Mouse (Mus musculus) limb, embryonic 15.5 days (tissue): ENCODE data around the gene Gm8212. TPM values are rescaled to one million over a fixed set of nuclear protein-coding genes. Genes with fewer than 3 reads are reported as not detected.
"Not testable (repeated sequence)": the region's sequence is repeated elsewhere in the genome, so short reads cannot be mapped to it uniquely, and the experiment has no call there.

ENCODE experiments used
- ATAC-seq: fragments of 200-750 bp; cut with Nextera tagmentation; 2 replicates; pipeline ENCODE4 v1.8.0; 2017; ENCODE audit warnings: low read depth, moderate TSS enrichment; ENCODE audit not compliant: insufficient number of reproducible peaks, low FRiP score, low TSS enrichment
- H3K27ac ChIP-seq: fragments of 300-500 bp; sonication (generic); 2 replicates; pipeline ENCODE4 v1.5.1; 2015; ENCODE audit warnings: moderate library complexity, mild to moderate bottlenecking, inconsistent platforms
- H3K27me3 ChIP-seq: fragments of 300-500 bp; sonication (generic); 2 replicates; pipeline ENCODE4 v1.6.1; 2015; ENCODE audit warnings: inconsistent platforms
- H3K36me3 ChIP-seq: fragments of 300-500 bp; sonication (generic); 2 replicates; pipeline ENCODE4 v1.6.1; 2015; ENCODE audit warnings: inconsistent platforms
- H3K4me1 ChIP-seq: fragments of 300-500 bp; sonication (generic); 2 replicates; pipeline ENCODE4 v1.6.1; 2015; ENCODE audit warnings: inconsistent platforms
- H3K4me2 ChIP-seq: fragments of 300-500 bp; sonication (generic); 2 replicates; pipeline ENCODE4 v1.6.1; 2015; ENCODE audit warnings: mild to moderate bottlenecking, inconsistent platforms
- H3K4me3 ChIP-seq: fragments of 300-500 bp; sonication (generic); 2 replicates; pipeline ENCODE4 v1.5.1; 2015; ENCODE audit warnings: mild to moderate bottlenecking, inconsistent platforms
- H3K9ac ChIP-seq: fragments of 300-500 bp; sonication (generic); 2 replicates; pipeline ENCODE4 v1.6.1; 2015; ENCODE audit warnings: inconsistent platforms
- H3K9me3 ChIP-seq: fragments of 300-500 bp; sonication (generic); 2 replicates; pipeline ENCODE4 v1.6.1; 2016; ENCODE audit warnings: inconsistent platforms
- WGBS: fragments of 180-500 bp; shearing (Covaris S2); methylation state at CpG from one replicate; pipeline ENCODE4 v1.1.7; 2015; 5-methylcytosine and 5-hydroxymethylcytosine counted together
- polyA plus RNA-seq: library from polyadenylated mRNA; unstranded; fragments of >200 nt; fragmentation: Nextera tagmentation; extraction: Ambion mirVana; gene quantifications from 2 replicates; pipeline ENCODE4 v1.2.1, GENCODE M21; 2015

The Gm8212 gene
- not detected in 2 replicates for polyA plus RNA-seq

DNA sequence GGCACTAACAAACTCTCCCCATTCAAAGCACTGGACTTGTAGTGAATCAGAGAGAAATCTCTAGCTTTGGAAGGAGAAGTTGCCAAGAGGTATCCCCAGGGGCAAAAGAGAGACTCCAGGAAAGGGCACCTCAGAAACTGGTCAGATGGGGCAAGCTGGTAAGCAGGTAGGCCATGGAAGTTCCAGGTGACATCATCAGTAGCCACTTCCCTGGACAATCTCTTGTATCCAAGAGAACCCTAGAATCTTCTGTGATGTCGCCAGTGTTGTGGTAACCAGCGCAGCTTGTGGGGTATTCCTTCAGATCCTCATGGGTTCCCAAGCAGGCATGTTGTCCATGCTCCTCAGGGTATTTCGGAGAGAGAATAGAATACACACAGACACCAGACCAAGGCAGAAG lies at the start of gene Gm8212:
Gene Gm8212 (plus strand): TSS at position 301 of the 400 bp plus-strand sequence.
- not testable (repeated sequence) for H3K36me3 ChIP-seq, H3K4me1 ChIP-seq, ATAC-seq, H3K4me2 ChIP-seq, H3K9me3 ChIP-seq, H3K4me3 ChIP-seq, H3K27me3 ChIP-seq, H3K27ac ChIP-seq, H3K9ac ChIP-seq
- WGBS: 93% methylated on average over 2 of the region's 3 CpGs

DNA sequence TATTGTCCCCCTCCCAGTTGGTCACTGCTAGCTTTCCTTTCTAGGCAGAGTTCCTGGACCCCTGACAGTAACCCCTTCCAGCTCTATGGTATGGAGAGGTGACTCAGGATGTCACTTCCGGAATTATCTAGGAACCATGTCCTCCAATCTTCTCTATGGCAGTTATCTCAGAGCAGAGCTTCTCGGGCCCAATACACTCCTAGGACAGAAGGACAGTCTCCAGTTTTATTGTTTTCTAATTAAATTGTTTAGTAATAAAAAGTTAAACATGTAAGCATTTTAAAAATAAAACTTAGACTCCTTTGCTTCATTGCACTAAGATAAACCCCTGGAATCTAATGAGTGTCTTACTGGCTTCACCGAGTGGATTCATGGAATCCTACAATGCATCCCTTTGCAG lies 15.7 kb downstream of the Gm8212 start, which contains the start of gene 4930503E14Rik:
Gene 4930503E14Rik (minus strand): TSS at position 101 of the 400 bp plus-strand sequence.
- H3K4me2 ChIP-seq, H3K36me3 ChIP-seq, H3K4me3 ChIP-seq, ATAC-seq, H3K27me3 ChIP-seq, H3K9me3 ChIP-seq, H3K9ac ChIP-seq, H3K4me1 ChIP-seq, H3K27ac ChIP-seq: not testable (repeated sequence)
- WGBS: 84% methylated on average over 3 of the region's 3 CpGs

DNA sequence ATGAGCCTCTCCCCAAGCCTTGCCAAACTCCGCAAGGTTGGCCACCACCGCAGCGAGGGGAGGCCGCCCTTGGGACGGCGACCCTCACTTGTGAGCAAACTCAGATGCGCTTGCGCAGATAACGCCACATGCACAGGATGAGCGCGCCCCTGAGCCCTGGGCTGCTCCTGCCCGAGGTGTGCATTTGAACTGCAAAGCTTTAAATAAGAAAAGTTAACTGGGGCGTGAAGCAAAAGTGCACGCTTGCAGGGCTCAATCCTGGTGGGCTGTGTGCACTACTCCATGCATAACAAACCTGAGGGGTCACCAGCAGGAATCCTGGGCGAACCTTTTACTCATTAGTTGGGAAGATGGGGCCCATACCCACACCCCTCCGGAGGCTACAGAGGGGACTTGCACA lies 50.6 kb downstream of the Gm8212 start:
- H3K4me2 ChIP-seq: no peak overlapping the region
- H3K36me3 ChIP-seq: no peaks in the 10 kb centered on the region
- 91% methylated on average over 16 of the region's 16 CpGs for WGBS
- H3K4me1 ChIP-seq: no peaks in the 10 kb centered on the region
- no peak overlapping the region for H3K9ac ChIP-seq
- H3K27ac ChIP-seq: no peak overlapping the region
- no peaks in the 10 kb centered on the region for H3K27me3 ChIP-seq
- H3K4me3 ChIP-seq: no peak overlapping the region
- H3K9me3 ChIP-seq: no peaks in the 10 kb centered on the region
- no peak for ATAC-seq

Other genes with a start within 250 kb of the Gm8212 start
- gene Ang5, start 240.6 kb upstream of the Gm8212 start, polyA plus RNA-seq: not detected in 2 replicates
- gene Ang6, start 195.4 kb upstream of the Gm8212 start, polyA plus RNA-seq: not detected in 2 replicates
- 0.37 TPM in 1 of 2 replicates, not detected in the other for gene Ear2, start 95.0 kb upstream of the Gm8212 start, polyA plus RNA-seq
- gene Gm3327, start 73.8 kb upstream of the Gm8212 start, polyA plus RNA-seq: not detected in 2 replicates
- not detected in 2 replicates for gene 4930503E14Rik, start 15.6 kb downstream of the Gm8212 start, polyA plus RNA-seq
- not detected in 2 replicates for gene Gm8220, start 87.9 kb downstream of the Gm8212 start, polyA plus RNA-seq
- not detected in 2 replicates for gene Gm5930, start 140.9 kb downstream of the Gm8212 start, polyA plus RNA-seq
- not detected in 2 replicates for gene Gm8229, start 167.7 kb downstream of the Gm8212 start, polyA plus RNA-seq
- gene Gm3371, start 213.0 kb downstream of the Gm8212 start, polyA plus RNA-seq: not detected in 2 replicates
- not detected in 2 replicates for gene Gm8232, start 236.0 kb downstream of the Gm8212 start, polyA plus RNA-seq